Comparison of ENCODE assay signal across 1 mouse cellular context in genomic region chr11:106306065-106306385, GRCm38 (mm10).
TF ChIP-seq lines count a peak whose summit lies in the region.

No protein-coding gene starts in this region.

TF ChIP-seq in MEL, 35 proteins besides CTCF, POLR2A, EP300 and RAD21:
- TF ChIP-seq ZMIZ1 (IDR thresholded peaks at IDR 0.05; ENCODE audit: low read depth, low read length) (no peak), MYC (IDR thresholded peaks at IDR 0.05; ENCODE audit: low read depth, low read length) (no peak), MAFK (IDR thresholded peaks at IDR 0.05; ENCODE audit: borderline replicate concordance, low read depth, low read length) (peak; percentile 67), SIN3A (IDR thresholded peaks at IDR 0.05; ENCODE audit: low read length) (no peak)
